Mouse (Mus musculus) myocyte (in vitro differentiated cells): Measurements from ENCODE around the gene Olfr116.

ENCODE experiments used
- CEBPB ChIP-seq: IDR thresholded peaks from 2 replicates; pipeline ENCODE4 v1.6.1; 2011; ENCODE audit warnings: mild to moderate bottlenecking, moderate library complexity; ENCODE audit not compliant: poor library complexity, insufficient read depth, severe bottlenecking
- E2F4 ChIP-seq: IDR thresholded peaks from one replicate; pipeline ENCODE4 v1.6.1; 2011; ENCODE audit warnings: mild to moderate bottlenecking, control low read depth, moderate library complexity; ENCODE audit not compliant: insufficient read depth
- MAX ChIP-seq: IDR thresholded peaks from one replicate; pipeline ENCODE4 v1.6.1; 2011; ENCODE audit warnings: low read depth, mild to moderate bottlenecking, control low read depth
- MYOD1 ChIP-seq, 3 experiments: IDR thresholded peaks; one replicate each; pipeline ENCODE4 v1.6.1; 2011; ENCODE audit warnings: control low read depth in 2 of 3, low read depth in 2 of 3, mild to moderate bottlenecking in 2 of 3, moderate library complexity in 1 of 3; ENCODE audit not compliant: insufficient read length in 2 of 3, control insufficient read depth in 1 of 3
- MYOG ChIP-seq, 3 experiments: IDR thresholded peaks; one replicate each; pipeline ENCODE4 v1.6.1; 2011; ENCODE audit warnings: control low read depth in 2 of 3, low read depth in 2 of 3, mild to moderate bottlenecking in 2 of 3; ENCODE audit not compliant: insufficient read length in 2 of 3, control insufficient read depth in 1 of 3, insufficient read depth in 1 of 3
- POLR2A ChIP-seq: IDR thresholded peaks from one replicate; pipeline ENCODE4 v1.6.1; 2011; ENCODE audit warnings: low read depth, mild to moderate bottlenecking, control low read depth, moderate library complexity; ENCODE audit not compliant: insufficient read length
- POLR2AphosphoS2 ChIP-seq: IDR thresholded peaks from one replicate; pipeline ENCODE4 v1.6.1; 2011; ENCODE audit warnings: low read depth, control low read depth; ENCODE audit not compliant: insufficient read length
- SRF ChIP-seq: IDR thresholded peaks from one replicate; pipeline ENCODE4 v1.6.1; 2011; ENCODE audit warnings: low read depth; ENCODE audit not compliant: control insufficient read depth, insufficient read length
- TCF12 ChIP-seq: IDR thresholded peaks from one replicate; pipeline ENCODE4 v1.6.1; 2011; ENCODE audit warnings: mild to moderate bottlenecking, control low read depth; ENCODE audit not compliant: poor library complexity, insufficient read depth, severe bottlenecking
- TCF3 ChIP-seq: IDR thresholded peaks from one replicate; pipeline ENCODE4 v1.6.1; 2011; ENCODE audit warnings: low read depth, control low read depth; ENCODE audit not compliant: insufficient read length
- USF1 ChIP-seq: IDR thresholded peaks from one replicate; pipeline ENCODE4 v1.6.1; 2011; ENCODE audit warnings: low read depth, mild to moderate bottlenecking, control low read depth, moderate library complexity

- no peak for TF ChIP-seq MYOG (IDR thresholded peaks at IDR 0.05; ENCODE audit: control insufficient read depth in 1 of 3, insufficient read depth in 1 of 3, insufficient read length in 2 of 3, low read depth in 2 of 3)
- no peak for TF ChIP-seq TCF12
- no peak for TF ChIP-seq MAX
- TF ChIP-seq CEBPB, result no peak
- no peak for TF ChIP-seq POLR2AphosphoS2
- TF ChIP-seq POLR2A, result no peak
- TF ChIP-seq MYOD1 (IDR thresholded peaks at IDR 0.05; ENCODE audit: control insufficient read depth in 1 of 3, insufficient read length in 2 of 3, low read depth in 2 of 3), result no peak
- TF ChIP-seq SRF, result no peak
- TF ChIP-seq E2F4, result no peak
- TF ChIP-seq USF1, result no peak
- TF ChIP-seq TCF3, result no peak
Measured at GRCm38 (mm10) chr17:37663682-37664081, 36.7 kb upstream of the Olfr116 start, which contains the start of gene Olfr117.
